Mouse (Mus musculus) limb, embryonic 15.5 days (tissue): Measurements from ENCODE around the gene Plk5. TPM values are rescaled to one million over a fixed set of nuclear protein-coding genes. Genes with fewer than 3 reads are reported as not detected.

ENCODE experiments used
- ATAC-seq: fragments of 200-750 bp; cut with Nextera tagmentation; 2 replicates; pipeline ENCODE4 v1.8.0; 2017; ENCODE audit warnings: low read depth, moderate TSS enrichment; ENCODE audit not compliant: insufficient number of reproducible peaks, low FRiP score, low TSS enrichment
- H3K27ac ChIP-seq: fragments of 300-500 bp; sonication (generic); 2 replicates; pipeline ENCODE4 v1.5.1; 2015; ENCODE audit warnings: moderate library complexity, mild to moderate bottlenecking, inconsistent platforms
- H3K27me3 ChIP-seq: fragments of 300-500 bp; sonication (generic); 2 replicates; pipeline ENCODE4 v1.6.1; 2015; ENCODE audit warnings: inconsistent platforms
- H3K36me3 ChIP-seq: fragments of 300-500 bp; sonication (generic); 2 replicates; pipeline ENCODE4 v1.6.1; 2015; ENCODE audit warnings: inconsistent platforms
- H3K4me1 ChIP-seq: fragments of 300-500 bp; sonication (generic); 2 replicates; pipeline ENCODE4 v1.6.1; 2015; ENCODE audit warnings: inconsistent platforms
- H3K4me2 ChIP-seq: fragments of 300-500 bp; sonication (generic); 2 replicates; pipeline ENCODE4 v1.6.1; 2015; ENCODE audit warnings: mild to moderate bottlenecking, inconsistent platforms
- H3K4me3 ChIP-seq: fragments of 300-500 bp; sonication (generic); 2 replicates; pipeline ENCODE4 v1.5.1; 2015; ENCODE audit warnings: mild to moderate bottlenecking, inconsistent platforms
- H3K9ac ChIP-seq: fragments of 300-500 bp; sonication (generic); 2 replicates; pipeline ENCODE4 v1.6.1; 2015; ENCODE audit warnings: inconsistent platforms
- H3K9me3 ChIP-seq: fragments of 300-500 bp; sonication (generic); 2 replicates; pipeline ENCODE4 v1.6.1; 2016; ENCODE audit warnings: inconsistent platforms
- WGBS: fragments of 180-500 bp; shearing (Covaris S2); methylation state at CpG from one replicate; pipeline ENCODE4 v1.1.7; 2015; 5-methylcytosine and 5-hydroxymethylcytosine counted together
- polyA plus RNA-seq: library from polyadenylated mRNA; unstranded; fragments of >200 nt; fragmentation: Nextera tagmentation; extraction: Ambion mirVana; gene quantifications from 2 replicates; pipeline ENCODE4 v1.2.1, GENCODE M21; 2015

Gene Plk5
- 0.91 and 0.99 TPM in 2 replicates for polyA plus RNA-seq

- peak within 1 kb of the TSS; percentile 38 for H3K4me3 ChIP-seq
- no peaks in the 10 kb centered on the region for H3K9me3 ChIP-seq
- no peak for ATAC-seq
- WGBS, result 1% methylated on average over 53 of the region's 53 CpGs
- peak within 1 kb of the TSS; percentile 35; the same call in 1 of the 2 replicates for H3K9ac ChIP-seq
- H3K27me3 ChIP-seq, result peaks cover 90% of the 10 kb centered on the region
- peak within 1 kb of the TSS; percentile 69 for H3K4me2 ChIP-seq
- no peaks in the 10 kb centered on the region for H3K36me3 ChIP-seq
- no peak within 1 kb of the TSS for H3K27ac ChIP-seq
- peaks cover 27% of the 10 kb centered on the region for H3K4me1 ChIP-seq
These were observed at the start of gene Plk5 for GRCm38 (mm10) chr10:80356001-80356682. Gene Plk5 (plus strand): TSS chr10:80356459.

GRCm38 (mm10) chr10:80311560-80311959, 44.7 kb upstream of the Plk5 start:
- Histone ChIP-seq H3K27me3 (peaks cover 74% of the 10 kb centered on the region), H3K9ac (no peak overlapping the region), H3K27ac (no peak overlapping the region), H3K4me3 (no peak overlapping the region), H3K4me1 (peaks cover 21% of the 10 kb centered on the region), H3K9me3 (no peaks in the 10 kb centered on the region), H3K36me3 (no peaks in the 10 kb centered on the region), H3K4me2 (no peak overlapping the region)
- WGBS, result 84% methylated on average over 16 of the region's 16 CpGs
- ATAC-seq, result no peak

- Histone ChIP-seq H3K4me2 (no peak overlapping the region), H3K27ac (no peak overlapping the region), H3K9me3 (no peaks in the 10 kb centered on the region), H3K4me3 (no peak overlapping the region), H3K27me3 (peaks cover 79% of the 10 kb centered on the region), H3K4me1 (peaks cover 21% of the 10 kb centered on the region), H3K9ac (no peak overlapping the region), H3K36me3 (peaks cover 5% of the 10 kb centered on the region)
- no peak for ATAC-seq
- WGBS, result 62% methylated on average over 54 of the region's 54 CpGs
These were observed 43.4 kb upstream of the Plk5 start for GRCm38 (mm10) chr10:80312586-80313504.

GRCm38 (mm10) chr10:80313627-80314201, 42.5 kb upstream of the Plk5 start:
- no peak for ATAC-seq
- peaks cover 23% of the 10 kb centered on the region for H3K4me1 ChIP-seq
- H3K9ac ChIP-seq, result no peak overlapping the region
- no peak overlapping the region for H3K4me3 ChIP-seq
- H3K9me3 ChIP-seq, result no peaks in the 10 kb centered on the region
- peaks cover 14% of the 10 kb centered on the region for H3K36me3 ChIP-seq
- peaks cover 79% of the 10 kb centered on the region for H3K27me3 ChIP-seq
- H3K4me2 ChIP-seq, result no peak overlapping the region
- no peak overlapping the region for H3K27ac ChIP-seq
- 41% methylated on average over 20 of the region's 20 CpGs for WGBS

GRCm38 (mm10) chr10:80314494-80315001, 41.7 kb upstream of the Plk5 start:
- H3K36me3 ChIP-seq, result peaks cover 21% of the 10 kb centered on the region
- H3K4me3 ChIP-seq, result no peak overlapping the region
- H3K27me3 ChIP-seq, result peaks cover 79% of the 10 kb centered on the region
- no peak overlapping the region for H3K9ac ChIP-seq
- no peak for ATAC-seq
- WGBS, result 45% methylated on average over 16 of the region's 16 CpGs
- no peaks in the 10 kb centered on the region for H3K9me3 ChIP-seq
- H3K4me1 ChIP-seq, result peaks cover 31% of the 10 kb centered on the region
- H3K4me2 ChIP-seq, result no peak overlapping the region
- H3K27ac ChIP-seq, result no peak overlapping the region

GRCm38 (mm10) chr10:80315315-80315714, 40.9 kb upstream of the Plk5 start:
- no peaks in the 10 kb centered on the region for H3K9me3 ChIP-seq
- no peak overlapping the region for H3K4me2 ChIP-seq
- peaks cover 76% of the 10 kb centered on the region for H3K27me3 ChIP-seq
- H3K4me3 ChIP-seq, result no peak overlapping the region
- no peak overlapping the region for H3K27ac ChIP-seq
- H3K36me3 ChIP-seq, result peaks cover 21% of the 10 kb centered on the region
- peaks cover 34% of the 10 kb centered on the region for H3K4me1 ChIP-seq
- ATAC-seq, result no peak
- H3K9ac ChIP-seq, result no peak overlapping the region
- 39% methylated on average over 27 of the region's 27 CpGs for WGBS

GRCm38 (mm10) chr10:80316359-80316781, 39.9 kb upstream of the Plk5 start:
- 0 out of 2 replicates have a peak overlapping the region, but pooled peaks have one; percentile 15 for H3K9ac ChIP-seq
- no peak overlapping the region for H3K4me2 ChIP-seq
- WGBS, result 27% methylated on average over 11 of the region's 11 CpGs
- ATAC-seq, result no peak
- H3K27ac ChIP-seq, result no peak overlapping the region
- no peaks in the 10 kb centered on the region for H3K9me3 ChIP-seq
- peaks cover 21% of the 10 kb centered on the region for H3K36me3 ChIP-seq
- H3K4me3 ChIP-seq, result no peak overlapping the region
- H3K4me1 ChIP-seq, result peaks cover 39% of the 10 kb centered on the region
- peaks cover 66% of the 10 kb centered on the region for H3K27me3 ChIP-seq

- H3K9ac ChIP-seq, result no peak overlapping the region
- no peak overlapping the region for H3K4me3 ChIP-seq
- no peaks in the 10 kb centered on the region for H3K9me3 ChIP-seq
- peaks cover 59% of the 10 kb centered on the region for H3K27me3 ChIP-seq
- H3K36me3 ChIP-seq, result peaks cover 21% of the 10 kb centered on the region
- whole genome bisulfite sequencing, result 49% methylated on average over 10 of the region's 10 CpGs
- no peak overlapping the region for H3K4me2 ChIP-seq
- H3K4me1 ChIP-seq, result peaks cover 45% of the 10 kb centered on the region
- no peak for ATAC-seq
- no peak overlapping the region for H3K27ac ChIP-seq
These were observed 39.2 kb upstream of the Plk5 start for GRCm38 (mm10) chr10:80317011-80317410.

GRCm38 (mm10) chr10:80320340-80320760, 35.9 kb upstream of the Plk5 start, which contains the start of gene 2310011J03Rik:
Gene 2310011J03Rik (minus strand): TSS chr10:80320537.
- peak within 1 kb of the TSS; percentile 70 for H3K4me3 ChIP-seq
- peaks cover 21% of the 10 kb centered on the region for H3K36me3 ChIP-seq
- no peak; the same call in 1 of the 2 replicates for ATAC-seq
- H3K9ac ChIP-seq, result peak within 1 kb of the TSS; percentile 70
- H3K4me2 ChIP-seq, result peak within 1 kb of the TSS; percentile 80
- WGBS, result under 1% methylated on average over 34 of the region's 34 CpGs
- peak within 1 kb of the TSS; percentile 83 for H3K27ac ChIP-seq
- peaks cover 28% of the 10 kb centered on the region for H3K27me3 ChIP-seq
- H3K9me3 ChIP-seq, result no peaks in the 10 kb centered on the region
- H3K4me1 ChIP-seq, result peaks cover 47% of the 10 kb centered on the region

- 76% methylated on average over 6 of the region's 6 CpGs for WGBS
- H3K27me3 ChIP-seq, result peaks cover 21% of the 10 kb centered on the region
- H3K27ac ChIP-seq, result no peak overlapping the region
- H3K4me1 ChIP-seq, result peaks cover 42% of the 10 kb centered on the region
- H3K9me3 ChIP-seq, result no peaks in the 10 kb centered on the region
- H3K9ac ChIP-seq, result no peak overlapping the region
- H3K36me3 ChIP-seq, result peaks cover 21% of the 10 kb centered on the region
- no peak for ATAC-seq
- no peak overlapping the region for H3K4me2 ChIP-seq
- H3K4me3 ChIP-seq, result no peak overlapping the region
These were observed 35.1 kb upstream of the Plk5 start for GRCm38 (mm10) chr10:80321014-80321669.
